Mouse (Mus musculus): ENCODE data around the gene Neto2.

Neto2 gene

DNA sequence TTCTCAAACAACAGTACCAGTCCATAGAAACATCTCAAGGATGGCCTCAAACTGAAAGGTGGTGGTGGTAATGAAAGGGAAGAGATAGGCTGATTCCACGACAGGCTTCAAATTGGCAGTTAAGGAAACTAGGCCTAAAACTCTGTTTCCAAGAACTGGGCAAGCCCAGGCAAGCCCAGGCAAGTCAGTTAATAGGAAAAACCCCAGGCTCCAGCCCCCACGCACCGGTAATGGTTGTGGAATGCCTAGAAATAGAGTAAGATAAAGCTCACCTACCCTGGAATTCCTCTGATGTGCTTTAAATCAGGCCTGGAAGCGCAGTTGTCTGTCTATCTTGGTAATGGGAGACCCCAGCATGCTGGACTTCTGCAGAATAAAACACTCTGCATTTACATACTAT is 98.0 kb downstream of the Neto2 start:
- no peak for DNase-seq (ENCODE audit: low spot score)

DNA sequence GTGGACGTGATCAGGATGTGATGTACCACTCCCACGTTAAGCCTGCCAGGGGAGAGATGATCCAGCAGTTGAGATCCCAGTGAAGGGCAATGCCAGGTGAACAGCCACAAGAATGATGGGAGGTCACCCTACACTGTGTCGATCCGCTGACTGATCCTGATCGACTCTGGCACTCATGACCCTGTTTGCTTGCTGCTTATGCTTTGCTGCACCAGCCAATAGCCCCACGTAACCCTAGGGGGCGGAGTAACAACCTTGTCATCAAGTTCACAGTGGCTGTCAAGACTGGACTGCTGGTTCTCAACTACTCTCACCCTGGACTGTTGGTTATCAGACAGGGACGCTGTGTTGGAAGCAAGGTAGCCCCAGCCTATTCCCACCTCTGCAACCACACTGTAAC is 99.0 kb downstream of the Neto2 start:
- no peak for DNase-seq (ENCODE audit: low spot score)

DNA sequence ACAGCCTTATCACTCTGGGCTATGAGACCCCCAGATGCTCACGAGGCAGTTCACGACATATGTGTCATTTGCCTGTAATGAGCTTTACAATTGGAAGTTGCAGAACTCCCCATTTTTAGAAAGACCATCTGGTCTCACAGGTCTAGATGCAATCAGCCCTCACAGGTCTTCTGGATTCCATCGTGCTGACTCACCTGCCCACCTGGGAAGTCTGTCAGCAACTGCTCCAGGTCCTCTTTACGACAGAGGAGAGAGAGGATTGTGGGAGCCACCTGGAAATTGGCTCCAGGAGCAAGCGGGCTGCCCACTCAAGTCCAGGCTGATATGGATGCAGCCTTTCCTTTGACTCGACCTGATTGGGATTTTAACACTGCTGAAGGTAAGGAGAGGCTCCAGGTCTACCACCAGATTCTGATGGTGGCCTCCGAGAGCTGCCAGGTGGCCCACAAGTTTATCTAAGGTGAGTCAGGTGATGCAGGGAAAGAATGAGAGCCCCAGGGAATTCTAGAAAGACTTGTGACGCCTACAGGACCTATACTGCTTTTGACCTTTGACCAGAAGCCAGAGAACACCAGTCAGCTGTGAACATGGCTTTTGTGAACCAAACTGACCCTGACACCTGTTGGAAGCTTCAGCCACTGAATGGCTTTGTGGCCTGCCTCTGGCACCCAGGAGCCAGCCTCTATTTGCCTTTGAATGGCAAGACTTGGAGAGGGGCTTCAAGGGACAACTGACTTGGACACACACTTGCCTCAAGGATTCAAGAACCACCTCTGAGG is 103.1 kb downstream of the Neto2 start:
- DNase-seq (ENCODE audit: low spot score), result no peak

DNA sequence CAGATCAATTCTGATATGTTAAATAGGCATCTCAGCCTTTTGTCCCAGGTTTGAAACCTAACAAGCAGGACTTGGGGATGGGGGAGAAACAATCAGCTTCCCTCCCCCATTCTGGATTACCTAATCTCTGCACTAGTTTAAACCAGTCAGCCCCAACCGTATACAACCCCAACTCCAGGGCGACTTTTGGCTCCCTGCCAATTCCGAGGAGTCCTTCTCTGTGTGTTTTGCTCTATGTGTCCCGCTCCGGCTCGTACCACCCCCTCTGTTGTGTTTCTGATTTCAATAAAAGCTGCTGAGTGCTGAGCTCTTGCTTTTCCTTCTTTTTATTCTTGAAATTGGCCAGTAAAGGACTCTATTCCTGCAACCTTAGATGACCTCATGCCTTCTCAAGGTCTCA is 105.3 kb downstream of the Neto2 start:
- peak; percentile 9 for DNase-seq (ENCODE audit: low spot score)

DNA sequence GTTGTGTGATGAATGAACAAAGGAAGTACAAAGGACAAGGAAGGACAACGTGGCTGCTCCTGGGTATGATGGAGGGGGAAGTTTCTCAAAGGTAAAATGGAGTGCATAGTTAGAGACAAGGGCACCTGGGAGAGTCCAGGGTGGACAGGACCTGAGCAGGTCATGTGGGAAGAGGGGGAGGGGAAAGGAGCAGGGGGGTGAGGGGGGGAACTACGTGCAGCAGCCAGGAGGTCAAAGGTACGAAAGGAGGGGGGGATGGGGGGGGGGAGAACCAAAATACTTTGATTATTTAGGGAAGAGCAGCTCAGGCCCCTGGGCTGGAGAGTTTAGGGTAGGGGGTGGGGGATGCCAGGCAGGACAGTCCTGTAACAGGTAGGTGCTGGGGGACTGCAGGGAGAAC is 105.7 kb downstream of the Neto2 start:
- no peak for DNase-seq (ENCODE audit: low spot score)

DNA sequence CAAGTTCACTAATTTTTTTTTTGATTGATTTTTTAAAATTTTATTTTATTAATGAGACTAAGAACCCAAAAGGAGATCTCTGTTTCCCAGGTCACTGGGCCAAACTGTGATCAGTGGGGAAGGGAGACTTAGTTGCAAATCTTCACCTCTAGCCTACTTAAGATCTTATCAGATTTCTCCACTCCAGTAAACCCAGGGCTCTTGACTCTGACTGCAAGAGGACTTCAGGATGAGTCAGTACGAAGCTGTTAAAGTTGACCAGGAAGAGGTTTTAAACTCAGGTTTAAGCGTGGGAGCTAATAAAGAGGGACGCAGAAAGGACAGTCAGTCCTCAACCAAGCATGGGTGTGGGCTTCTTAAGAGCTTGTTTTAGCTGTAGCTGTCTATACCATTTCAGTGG is 107.4 kb downstream of the Neto2 start:
- no peak for DNase-seq (ENCODE audit: low spot score)

DNA sequence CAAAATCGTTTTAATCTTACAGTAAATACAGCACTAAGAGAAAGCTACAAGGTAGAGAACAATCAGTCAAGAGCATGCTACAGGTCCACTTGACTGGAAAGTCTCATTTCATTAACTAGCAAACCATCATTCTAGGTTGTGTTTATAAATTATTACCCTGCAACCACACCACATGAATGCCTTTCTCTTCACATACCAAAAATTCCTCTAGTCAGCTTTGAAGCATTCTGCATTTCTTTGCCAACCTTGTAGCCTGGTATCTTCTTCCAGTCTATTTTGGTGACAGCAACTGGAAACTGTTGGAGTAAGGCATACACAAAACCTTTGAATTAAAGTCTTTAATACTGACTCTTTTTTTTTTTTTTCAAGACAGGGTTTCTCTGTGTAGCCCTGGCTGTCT is 109.2 kb downstream of the Neto2 start:
- no peak for DNase-seq (ENCODE audit: low spot score)

DNA sequence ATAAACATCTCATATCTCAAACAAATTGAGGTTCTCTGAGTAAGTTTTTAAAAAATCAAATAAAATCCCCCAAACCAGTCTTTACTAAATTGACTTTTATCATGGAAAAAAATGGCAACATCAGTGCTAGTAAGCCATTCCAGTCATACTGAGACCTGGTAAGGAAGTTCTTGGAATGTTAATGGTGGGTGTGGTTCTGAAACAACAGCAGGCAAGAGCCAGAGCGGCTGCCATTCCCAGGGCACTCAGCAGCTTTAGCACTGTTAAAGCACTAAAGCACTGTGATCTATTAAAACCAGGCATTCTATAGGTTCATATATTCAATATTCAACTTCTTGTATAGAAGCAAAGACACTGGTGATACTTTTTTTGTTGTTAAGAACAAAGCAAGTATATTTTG is 110.5 kb downstream of the Neto2 start:
- DNase-seq (ENCODE audit: low spot score), result no peak

DNA sequence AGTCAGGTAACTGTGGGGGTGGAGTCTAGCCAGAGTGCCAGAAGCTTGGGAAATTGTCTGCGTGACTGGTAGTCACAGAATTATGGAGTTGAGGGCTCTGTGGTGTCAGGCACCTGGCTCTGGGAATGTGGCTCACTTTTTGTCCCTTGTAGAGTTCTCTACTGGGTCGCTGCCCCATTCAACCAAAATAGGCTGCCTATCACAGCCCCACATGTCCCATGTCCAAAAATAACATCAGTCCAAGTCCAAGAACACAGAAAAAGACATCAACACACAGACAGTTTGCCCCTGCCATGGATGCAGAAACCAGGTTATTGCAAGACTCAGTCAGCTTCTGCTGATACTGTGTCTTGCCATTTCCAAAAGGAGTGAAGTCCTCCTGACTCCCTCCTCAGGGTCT is 112.1 kb downstream of the Neto2 start:
- DNase-seq (ENCODE audit: low spot score), result no peak
